Mouse (Mus musculus) lung, embryonic 16.5 days (tissue): ENCODE data around the gene Susd1. TPM values are rescaled to one million over a fixed set of nuclear protein-coding genes. Genes with fewer than 3 reads are reported as not detected.

Experiments used
- ATAC-seq: fragments of 200-750 bp; cut with Nextera tagmentation; 2 replicates; pipeline ENCODE4 v1.8.0; 2017; ENCODE audit warnings: low read depth, mild to moderate bottlenecking, moderate library complexity
- H3K27ac ChIP-seq: fragments of 300-500 bp; sonication (generic); 2 replicates; pipeline ENCODE4 v1.5.1; 2014; ENCODE audit warnings: mild to moderate bottlenecking, control low read depth, low read length
- H3K27me3 ChIP-seq: fragments of 300-500 bp; sonication (generic); 2 replicates; pipeline ENCODE4 v1.6.1; 2014; ENCODE audit warnings: low read depth, low read length, mixed read lengths; ENCODE audit not compliant: control insufficient read depth, insufficient read depth
- H3K36me3 ChIP-seq: fragments of 300-500 bp; sonication (generic); 2 replicates; pipeline ENCODE4 v1.6.1; 2014; ENCODE audit warnings: low read length; ENCODE audit not compliant: control insufficient read depth, insufficient read depth
- H3K4me1 ChIP-seq: fragments of 300-500 bp; sonication (generic); replicated peaks from 2 replicates; pipeline ENCODE4 v1.6.1; 2014; ENCODE audit warnings: low read length, mixed read lengths; ENCODE audit not compliant: control insufficient read depth, insufficient read depth
- H3K4me2 ChIP-seq: fragments of 300-500 bp; sonication (generic); 2 replicates; pipeline ENCODE4 v1.6.1; 2014; ENCODE audit warnings: low read depth, low read length, control low read depth
- H3K4me3 ChIP-seq: fragments of 300-500 bp; sonication (generic); 2 replicates; pipeline ENCODE4 v1.5.1; 2014; ENCODE audit warnings: mild to moderate bottlenecking, low read length, control low read depth
- H3K9ac ChIP-seq: fragments of 300-500 bp; sonication (generic); 2 replicates; pipeline ENCODE4 v1.6.1; 2014; ENCODE audit warnings: low read length, control low read depth
- H3K9me3 ChIP-seq: fragments of 300-500 bp; sonication (generic); 2 replicates; pipeline ENCODE4 v1.6.1; 2016; ENCODE audit warnings: low read length; ENCODE audit not compliant: control insufficient read depth
- WGBS: fragments of 180-500 bp; shearing (Covaris S2); extraction: QIAGEN DNeasy Blood & Tissue Kit; methylation state at CpG from one replicate; pipeline ENCODE4 v1.1.7; 2014; 5-methylcytosine and 5-hydroxymethylcytosine counted together
- polyA plus RNA-seq: library from polyadenylated mRNA; unstranded; fragments of >200 nt; fragmentation: Nextera tagmentation; extraction: Ambion mirVana; gene quantifications from 2 replicates; pipeline ENCODE4 v1.2.1, GENCODE M21; 2015

Susd1 gene
- polyA plus RNA-seq, 1 experiment from 2014 or later = 8.6 TPM

DNA sequence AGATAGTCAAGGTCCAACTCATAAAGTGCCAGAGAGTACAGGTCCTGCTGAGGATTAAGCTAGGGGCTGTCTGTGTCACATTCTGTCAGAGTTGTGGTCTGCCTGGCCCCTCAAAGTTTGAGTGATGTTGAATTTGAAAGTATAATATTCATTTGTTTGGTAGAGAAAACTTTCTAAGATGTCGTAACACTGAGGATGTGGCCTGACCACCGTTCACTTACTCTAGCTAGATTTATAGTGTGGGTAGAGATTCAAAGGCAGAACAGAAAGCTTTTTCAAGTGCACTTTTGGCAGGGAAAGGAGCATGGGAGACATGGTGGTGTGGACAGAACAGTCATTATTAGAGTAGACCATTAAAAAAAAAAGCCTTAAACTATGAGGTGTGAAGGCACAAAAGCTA, 42.9 kb downstream of the Susd1 start:
- Histone ChIP-seq H3K4me1 (no peaks in the 10 kb centered on the region), H3K9me3 (no peaks in the 10 kb centered on the region), H3K4me2 (no peak overlapping the region), H3K27ac (no peak overlapping the region), H3K27me3 (no peaks in the 10 kb centered on the region), H3K4me3 (no peak overlapping the region), H3K36me3 (no peaks in the 10 kb centered on the region), H3K9ac (no peak overlapping the region)
- no peak for ATAC-seq
- 69% methylated on average over 2 of the region's 2 CpGs for WGBS

GRCm38 (mm10) chr4:59394155-59394554, 44.3 kb downstream of the Susd1 start:
- Histone ChIP-seq H3K4me2 (no peak overlapping the region), H3K9ac (no peak overlapping the region), H3K27me3 (no peaks in the 10 kb centered on the region), H3K36me3 (no peaks in the 10 kb centered on the region), H3K27ac (no peak overlapping the region), H3K4me3 (no peak overlapping the region), H3K9me3 (no peaks in the 10 kb centered on the region), H3K4me1 (no peaks in the 10 kb centered on the region)
- ATAC-seq = no peak
- 88% methylated on average over 2 of the region's 2 CpGs for WGBS

- Histone ChIP-seq H3K27me3 (no peaks in the 10 kb centered on the region), H3K27ac (0 out of 2 replicates have a peak overlapping the region, but pooled peaks have one; percentile 10), H3K4me1 (peaks cover 18% of the 10 kb centered on the region), H3K4me2 (peak overlapping the region; percentile 9), H3K9ac (no peak overlapping the region), H3K36me3 (no peaks in the 10 kb centered on the region), H3K4me3 (no peak overlapping the region), H3K9me3 (no peaks in the 10 kb centered on the region)
- WGBS = 25% methylated on average over 13 of the region's 13 CpGs
- peak; percentile 34; the same call in 1 of the 2 replicates for ATAC-seq
Observed at GRCm38 (mm10) chr4:59388447-59389030, 49.9 kb downstream of the Susd1 start.

GRCm38 (mm10) chr4:59387387-59388210, 50.8 kb downstream of the Susd1 start:
- H3K4me3 ChIP-seq = no peak overlapping the region
- H3K4me2 ChIP-seq = 0 out of 2 replicates have a peak overlapping the region, but pooled peaks have one; percentile 16
- H3K27ac ChIP-seq = peak overlapping the region; percentile 76
- H3K36me3 ChIP-seq = no peaks in the 10 kb centered on the region
- WGBS = 36% methylated on average over 13 of the region's 13 CpGs
- ATAC-seq = peak; percentile 45; the same call in 1 of the 2 replicates
- no peak overlapping the region for H3K9ac ChIP-seq
- no peaks in the 10 kb centered on the region for H3K9me3 ChIP-seq
- H3K4me1 ChIP-seq = peaks cover 18% of the 10 kb centered on the region
- no peaks in the 10 kb centered on the region for H3K27me3 ChIP-seq

DNA sequence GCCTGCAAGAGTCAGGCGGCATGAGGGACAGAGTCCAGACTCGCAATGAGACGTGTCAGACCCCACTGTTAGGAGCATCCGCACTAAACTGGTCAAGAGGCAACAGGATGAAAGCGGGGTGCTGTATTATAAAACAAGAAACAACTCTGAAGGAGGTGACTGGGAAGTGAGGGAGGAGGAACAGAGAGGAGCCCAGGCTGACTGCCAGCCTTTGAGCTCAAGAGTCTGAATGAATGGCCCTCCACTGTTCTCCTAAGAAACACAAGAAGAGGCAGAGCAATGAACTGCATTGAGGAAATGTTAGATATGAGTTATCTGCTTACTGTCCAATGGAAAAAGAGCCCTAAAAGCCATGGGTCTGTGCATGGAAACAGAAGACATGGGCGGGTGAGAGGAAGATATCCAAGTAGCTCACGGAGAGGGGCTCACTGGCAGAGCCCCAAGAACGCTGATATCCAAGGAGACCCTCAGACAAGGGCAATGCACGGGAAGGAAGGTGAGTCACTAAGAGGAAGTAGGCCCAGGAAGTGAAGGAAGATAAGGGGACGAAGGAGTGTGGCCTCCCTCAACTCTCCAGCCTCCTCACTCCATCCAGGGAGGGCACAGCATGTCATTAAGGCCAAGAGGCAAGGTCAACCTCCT, 53.1 kb downstream of the Susd1 start:
- Histone ChIP-seq H3K27ac (peak overlapping the region; percentile 42), H3K4me2 (no peak overlapping the region), H3K36me3 (no peaks in the 10 kb centered on the region), H3K4me1 (peaks cover 33% of the 10 kb centered on the region), H3K27me3 (no peaks in the 10 kb centered on the region), H3K9me3 (no peaks in the 10 kb centered on the region), H3K9ac (no peak overlapping the region), H3K4me3 (no peak overlapping the region)
- ATAC-seq = no peak
- 62% methylated on average over 10 of the region's 10 CpGs for WGBS

- H3K36me3 ChIP-seq = no peaks in the 10 kb centered on the region
- no peak overlapping the region for H3K4me2 ChIP-seq
- 73% methylated on average over 3 of the region's 3 CpGs for WGBS
- H3K4me3 ChIP-seq = no peak overlapping the region
- no peaks in the 10 kb centered on the region for H3K9me3 ChIP-seq
- no peak for ATAC-seq
- H3K27me3 ChIP-seq = no peaks in the 10 kb centered on the region
- no peak overlapping the region for H3K9ac ChIP-seq
- H3K4me1 ChIP-seq = peaks cover 32% of the 10 kb centered on the region
- H3K27ac ChIP-seq = no peak overlapping the region
Observed at GRCm38 (mm10) chr4:59383791-59384190, 54.6 kb downstream of the Susd1 start.

DNA sequence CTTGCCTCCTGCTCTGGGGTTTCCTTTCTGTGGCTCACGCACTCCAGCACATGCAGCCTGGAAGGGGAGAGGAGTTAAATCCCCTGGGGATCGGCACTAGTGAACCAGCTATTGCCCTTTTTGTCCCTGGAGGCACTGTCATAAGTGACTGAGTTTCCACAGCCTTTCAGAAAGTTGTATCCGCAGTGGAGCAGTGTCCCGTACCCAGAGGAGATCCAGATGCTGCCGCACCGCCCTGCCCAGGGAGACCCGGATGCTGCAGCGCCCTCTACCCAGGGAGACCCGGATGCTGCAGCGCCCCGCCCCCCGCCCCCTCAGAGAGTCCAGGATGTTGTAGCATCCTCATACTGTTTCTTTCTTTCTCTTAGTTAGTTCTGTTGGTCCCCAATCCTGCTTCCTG, 56.3 kb downstream of the Susd1 start:
- no peaks in the 10 kb centered on the region for H3K27me3 ChIP-seq
- peak overlapping the region; percentile 28 for H3K4me2 ChIP-seq
- peak overlapping the region; percentile 35; the same call in 1 of the 2 replicates for H3K27ac ChIP-seq
- H3K9me3 ChIP-seq = no peaks in the 10 kb centered on the region
- H3K4me3 ChIP-seq = peak overlapping the region; percentile 5; the same call in 1 of the 2 replicates
- H3K36me3 ChIP-seq = no peaks in the 10 kb centered on the region
- 37% methylated on average over 12 of the region's 12 CpGs for WGBS
- peak; percentile 37 for ATAC-seq
- peak overlapping the region; percentile 24; the same call in 1 of the 2 replicates for H3K9ac ChIP-seq
- peaks cover 21% of the 10 kb centered on the region for H3K4me1 ChIP-seq

DNA sequence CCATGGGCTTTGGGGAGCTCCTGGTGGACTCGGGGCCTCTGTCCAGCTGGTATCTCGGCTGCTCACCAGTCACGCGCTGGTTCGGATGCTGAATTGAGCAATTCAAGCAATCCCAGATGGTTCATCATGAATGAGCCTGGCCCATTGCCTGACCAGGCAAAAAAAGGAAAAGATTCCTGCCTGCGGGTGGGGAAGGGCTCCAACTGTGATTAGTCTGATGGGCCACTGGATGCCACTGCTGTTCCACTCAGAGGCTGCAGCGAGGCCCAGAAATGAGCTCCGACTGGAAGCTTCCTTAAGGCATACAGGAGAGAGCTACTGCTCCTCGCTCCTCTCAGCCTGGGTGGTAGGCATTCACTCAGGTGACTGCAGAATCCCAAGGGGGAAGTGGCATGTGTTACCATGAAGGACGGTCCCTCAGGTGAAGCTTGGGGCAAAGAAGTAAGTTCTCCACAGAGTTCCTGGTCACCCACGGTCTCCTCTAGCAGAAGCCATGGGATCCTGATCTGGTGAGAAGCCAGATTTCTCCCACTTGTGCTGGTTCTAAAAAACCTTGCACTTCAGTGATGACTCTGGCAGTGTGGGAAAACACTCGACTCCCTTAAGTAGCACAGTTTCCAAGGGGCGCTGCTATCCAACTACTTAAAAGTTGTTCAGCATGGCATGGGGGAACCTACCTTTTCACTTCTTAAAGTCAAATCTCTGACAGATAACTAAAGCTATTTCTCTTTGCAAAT, 57.3 kb downstream of the Susd1 start:
- Histone ChIP-seq H3K4me2 (no peak overlapping the region), H3K4me1 (peaks cover 21% of the 10 kb centered on the region), H3K9ac (no peak overlapping the region), H3K36me3 (no peaks in the 10 kb centered on the region), H3K27me3 (no peaks in the 10 kb centered on the region), H3K4me3 (no peak overlapping the region), H3K9me3 (no peaks in the 10 kb centered on the region), H3K27ac (peak overlapping the region; percentile 68)
- peak; percentile 85 for ATAC-seq
- WGBS = 37% methylated on average over 13 of the region's 13 CpGs
